Mouse (Mus musculus): ENCODE data around the gene Luzp1.

Luzp1 gene

DNA sequence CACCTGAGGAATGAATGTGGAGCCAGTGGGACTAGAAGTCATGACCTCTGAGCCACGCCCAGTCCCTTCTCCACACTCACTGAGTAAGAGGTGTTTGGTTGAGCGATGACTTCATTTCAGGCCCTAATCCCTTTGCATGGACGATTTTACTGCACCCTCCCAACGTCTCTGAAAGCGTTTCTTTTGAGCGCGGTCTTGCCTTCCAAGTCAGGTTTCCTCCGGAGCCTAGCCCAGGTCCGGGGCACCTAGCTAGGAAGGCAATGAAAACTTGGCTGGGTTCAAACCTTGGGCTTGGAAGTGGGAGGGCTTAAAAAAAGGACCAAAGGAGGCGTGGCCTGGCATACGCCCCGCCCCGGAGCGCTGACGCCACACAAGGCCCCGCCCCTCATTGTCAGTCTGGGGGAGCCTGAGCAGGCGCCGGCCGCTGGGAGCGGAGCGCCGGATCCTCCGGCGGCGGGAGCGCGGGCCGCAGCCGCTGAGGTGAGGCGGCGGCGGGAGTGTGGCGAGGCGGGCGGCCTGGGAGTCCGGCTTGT lies at the start of gene Luzp1:
Gene Luzp1 (plus strand): TSS at position 391 of the 533 bp plus-strand sequence.
- DNase-seq (ENCODE audit: low read depth) = peak; percentile 91

DNA sequence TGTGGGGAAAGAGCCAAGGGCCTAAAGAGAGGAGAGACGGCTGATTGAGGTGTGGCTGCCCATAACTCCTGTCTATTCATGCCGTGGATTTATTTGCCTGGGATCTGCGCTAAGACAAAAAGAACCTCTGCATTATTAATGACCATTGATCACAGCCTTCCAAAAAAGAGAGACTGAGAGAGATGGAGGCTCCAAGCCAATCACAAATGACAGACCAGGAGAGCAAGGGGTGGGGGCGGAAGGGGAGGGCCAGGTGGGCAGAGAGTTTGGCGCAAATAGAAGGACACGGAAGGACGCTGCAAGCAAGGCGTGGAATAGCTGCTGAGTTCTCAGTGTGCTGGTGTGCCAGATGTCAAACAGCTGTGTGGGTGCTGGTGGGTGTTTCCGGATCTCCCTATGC lies 46.3 kb upstream of the Luzp1 start, which contains the start of gene Htr1d:
Gene Htr1d (plus strand): TSS at position 301 of the 400 bp plus-strand sequence.
- DNase-seq (ENCODE audit: low read depth) = no peak

DNA sequence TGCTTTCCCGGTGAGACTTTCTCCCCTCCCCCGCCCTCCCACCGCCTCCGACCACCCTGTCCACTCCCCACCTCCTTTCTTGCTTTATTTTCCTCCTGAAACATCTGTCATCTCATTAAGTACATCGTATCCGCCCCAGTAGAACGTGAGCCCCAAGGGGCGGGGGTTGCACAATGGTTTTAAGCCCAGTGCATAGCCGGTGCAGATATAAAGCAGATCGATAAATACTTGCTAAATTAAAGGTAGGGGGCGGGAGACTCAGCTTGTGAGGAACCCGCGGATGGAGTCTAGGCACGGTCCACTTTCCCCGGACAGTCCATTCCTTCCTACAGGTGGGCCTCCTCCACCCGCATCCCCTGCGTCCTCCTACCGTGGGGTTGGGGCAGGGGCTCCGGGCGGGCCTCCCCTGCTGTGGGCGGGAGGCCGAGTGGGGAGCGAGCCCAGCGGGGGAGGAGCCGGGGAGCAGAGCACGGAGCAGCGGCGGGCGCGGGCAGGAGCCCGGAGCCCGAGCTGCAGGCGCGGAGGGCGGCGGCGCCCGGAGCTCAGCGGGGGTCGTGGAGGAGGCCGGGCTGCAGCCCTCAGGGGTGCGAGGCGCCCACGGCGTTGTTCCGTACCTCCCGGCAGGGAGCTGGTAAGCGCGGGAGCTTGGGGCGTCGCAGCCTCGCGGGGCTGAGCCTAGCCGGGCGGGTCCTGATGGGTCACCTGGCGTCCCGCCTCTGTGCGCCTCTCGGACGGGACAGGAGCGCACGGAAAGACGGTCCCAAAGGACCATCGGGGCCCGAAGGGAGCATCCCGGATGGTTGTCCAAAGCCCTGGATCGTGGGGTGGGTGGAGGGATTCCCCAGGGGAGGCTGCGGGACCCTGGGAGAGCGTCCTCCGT lies 45.2 kb upstream of the Luzp1 start:
- peak; percentile 6 for DNase-seq (ENCODE audit: low read depth)

DNA sequence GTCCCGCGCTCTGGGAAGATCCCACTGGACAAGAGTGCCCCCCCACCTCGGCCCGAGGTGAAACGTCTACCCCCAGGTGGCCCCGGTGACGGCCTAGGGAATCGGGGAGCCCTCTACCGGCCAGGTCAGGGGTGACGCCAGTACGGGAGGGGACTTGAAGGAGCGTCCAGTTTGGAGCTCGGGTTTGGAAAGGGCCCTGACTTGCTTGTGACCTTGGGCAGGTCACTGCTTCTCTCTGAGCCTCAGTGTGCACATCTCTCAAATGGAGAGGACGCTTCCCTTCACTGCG lies 44.6 kb upstream of the Luzp1 start:
- peak; percentile 16 for DNase-seq (ENCODE audit: low read depth)

DNA sequence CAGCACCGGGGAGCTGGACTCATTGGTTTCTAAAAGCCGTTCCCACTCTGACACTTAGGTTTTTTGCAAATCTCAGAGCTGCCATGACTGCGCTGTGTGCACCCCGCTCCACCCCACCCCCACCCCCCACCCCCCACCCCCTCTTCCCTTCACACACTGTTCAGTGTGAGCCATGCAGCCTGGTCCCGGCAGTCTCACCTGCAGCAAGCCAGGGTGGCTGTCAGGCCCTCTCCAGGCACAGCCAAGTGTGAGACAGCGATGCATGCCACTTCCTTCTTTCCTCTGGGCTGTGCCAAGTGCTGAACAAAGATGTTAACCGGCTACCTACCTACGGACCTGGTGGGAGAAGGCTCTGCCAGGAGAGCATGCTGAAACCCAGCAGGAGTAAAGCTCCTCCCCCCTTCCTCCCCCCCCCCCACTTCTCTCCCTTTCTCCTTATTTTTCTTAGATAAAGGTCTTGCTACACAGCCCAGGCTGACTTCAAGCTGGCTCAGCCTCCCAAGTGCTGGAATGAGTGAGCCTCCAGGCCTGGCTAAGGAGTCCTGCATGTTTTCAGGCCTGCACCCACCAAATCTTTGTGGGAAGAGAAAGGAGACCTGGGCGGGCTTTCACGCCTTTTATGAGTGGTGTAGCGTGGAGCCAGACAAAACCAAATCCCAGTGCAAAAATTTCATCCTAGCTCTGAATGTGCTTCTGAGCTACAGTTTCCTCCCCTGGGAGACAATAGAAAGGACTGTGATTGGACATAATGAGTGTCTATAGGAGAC lies 38.8 kb upstream of the Luzp1 start:
- DNase-seq (ENCODE audit: low read depth) = no peak

DNA sequence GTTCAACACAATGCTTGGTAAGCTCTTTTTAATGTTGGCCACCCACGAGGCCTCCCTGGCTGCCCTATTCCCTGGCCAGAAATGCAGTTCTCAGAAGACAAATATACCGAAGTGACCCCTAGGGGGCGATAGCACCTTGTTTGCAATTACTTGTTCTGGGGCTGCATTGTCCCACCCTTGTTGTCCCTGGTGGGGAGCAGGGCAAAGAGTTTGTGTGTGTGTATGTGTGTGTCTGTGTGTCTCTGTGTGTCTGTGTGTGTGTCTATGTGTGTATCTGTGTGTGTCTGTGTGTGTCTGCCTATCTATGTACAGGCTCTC lies 38.2 kb upstream of the Luzp1 start:
- DNase-seq (ENCODE audit: low read depth) = peak; percentile 60

DNA sequence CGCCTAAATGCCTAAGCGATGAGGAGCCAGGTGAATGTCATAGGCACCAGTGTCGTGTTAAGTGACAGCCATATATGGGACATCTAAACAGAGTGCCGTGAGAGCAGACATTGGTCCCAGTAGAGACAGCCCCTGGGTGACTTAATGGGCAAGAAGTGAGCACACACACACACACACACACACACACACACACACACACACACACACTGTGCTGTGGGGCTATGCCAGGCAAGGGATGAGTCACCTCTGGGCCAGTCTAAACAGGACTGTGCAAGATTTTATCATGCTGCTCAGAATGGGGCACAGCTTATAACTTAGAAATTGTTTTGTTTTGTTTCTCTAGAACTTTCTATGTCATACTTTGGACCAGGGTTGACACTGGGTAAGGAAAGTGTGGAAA lies 35.5 kb upstream of the Luzp1 start:
- no peak for DNase-seq (ENCODE audit: low read depth)

DNA sequence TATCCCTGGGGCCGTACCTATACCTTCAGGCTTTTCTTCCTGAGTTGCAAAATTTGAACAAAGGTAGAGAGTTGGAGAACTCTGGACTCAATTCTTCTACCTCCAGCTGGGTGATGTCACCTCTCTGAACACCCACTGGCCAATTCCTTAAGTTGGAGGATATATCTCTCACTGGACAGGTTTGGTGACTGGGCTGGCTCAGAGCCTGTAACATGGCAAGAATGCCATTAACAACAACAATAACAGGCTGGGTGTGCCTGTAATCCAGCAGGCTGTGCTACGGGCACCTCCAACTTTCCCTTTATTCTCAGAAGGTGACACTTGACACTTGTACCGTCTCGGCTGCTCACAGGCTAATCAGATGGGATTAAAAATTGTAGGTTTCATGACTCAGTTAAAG lies 30.5 kb upstream of the Luzp1 start:
- no peak for DNase-seq (ENCODE audit: low read depth)

DNA sequence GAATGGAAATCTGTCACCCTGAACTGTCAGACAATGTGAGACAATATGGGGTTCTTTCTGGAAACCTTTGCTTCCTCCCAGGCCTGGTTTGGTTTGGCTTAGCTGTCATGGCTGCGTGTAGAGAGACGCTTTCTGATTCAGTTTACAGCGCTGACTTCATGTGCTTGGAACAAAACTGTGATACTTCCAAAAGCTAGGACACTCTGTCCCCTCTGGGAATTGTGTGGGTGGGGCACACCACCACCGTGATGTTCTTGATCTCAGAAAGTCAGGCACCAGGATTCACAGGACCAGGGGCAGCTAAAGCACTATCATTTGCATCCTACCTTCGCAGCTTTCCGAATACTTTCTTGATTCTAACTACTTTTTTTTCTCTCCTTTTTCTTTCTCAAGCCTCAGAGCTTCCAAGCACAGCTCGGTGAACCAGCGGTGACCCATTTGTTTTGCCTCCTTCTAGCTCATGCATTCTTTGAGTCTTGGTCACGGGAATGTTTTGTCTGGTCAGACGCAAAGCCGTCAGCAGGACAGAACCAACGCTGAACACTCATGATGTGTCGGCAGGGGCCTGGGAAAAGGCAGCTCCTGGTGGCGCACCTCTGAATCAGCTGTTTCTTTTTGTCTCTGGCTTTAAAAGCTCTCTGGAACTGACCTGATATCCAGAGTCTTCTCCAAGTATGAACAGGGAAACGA lies 28.1 kb upstream of the Luzp1 start:
- no peak for DNase-seq (ENCODE audit: low read depth)

DNA sequence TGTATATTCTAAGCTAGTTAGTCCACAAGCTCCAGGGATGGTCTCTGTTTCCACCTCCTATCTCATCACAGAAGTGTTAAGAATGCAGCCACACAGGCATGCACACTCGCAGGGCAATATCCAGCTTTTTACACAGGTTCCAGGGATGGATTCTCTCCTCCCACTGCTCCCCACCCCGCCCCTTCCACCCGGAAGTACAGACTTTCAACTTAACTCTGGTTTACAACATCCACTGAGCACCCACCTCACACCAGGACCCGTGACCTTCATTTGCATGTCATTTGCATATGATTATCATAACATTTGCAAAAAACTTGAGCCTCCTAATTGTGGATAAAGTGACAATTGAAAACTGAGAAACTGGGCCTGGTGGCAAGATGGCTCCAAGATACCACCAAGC lies 25.0 kb upstream of the Luzp1 start:
- DNase-seq (ENCODE audit: low read depth) = no peak

DNA sequence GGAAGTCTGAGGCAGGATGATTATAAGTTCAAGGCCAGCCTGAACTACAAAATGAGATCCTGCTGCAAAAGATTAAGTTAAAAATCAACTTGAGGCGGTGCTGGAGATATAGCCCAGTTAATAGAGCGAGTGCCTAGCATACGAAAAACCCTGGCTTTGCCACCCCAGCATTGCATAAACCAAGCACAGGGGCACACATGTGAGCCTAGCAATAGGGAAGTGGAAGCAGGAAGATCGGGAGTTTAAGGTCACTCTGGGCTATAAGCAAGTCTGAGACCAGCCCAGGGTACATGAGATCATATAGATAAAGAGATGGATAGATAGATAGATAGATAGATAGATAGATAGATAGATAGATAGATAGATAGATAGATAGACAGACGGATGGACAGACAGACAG lies 19.8 kb upstream of the Luzp1 start:
- no peak for DNase-seq (ENCODE audit: low read depth)

DNA sequence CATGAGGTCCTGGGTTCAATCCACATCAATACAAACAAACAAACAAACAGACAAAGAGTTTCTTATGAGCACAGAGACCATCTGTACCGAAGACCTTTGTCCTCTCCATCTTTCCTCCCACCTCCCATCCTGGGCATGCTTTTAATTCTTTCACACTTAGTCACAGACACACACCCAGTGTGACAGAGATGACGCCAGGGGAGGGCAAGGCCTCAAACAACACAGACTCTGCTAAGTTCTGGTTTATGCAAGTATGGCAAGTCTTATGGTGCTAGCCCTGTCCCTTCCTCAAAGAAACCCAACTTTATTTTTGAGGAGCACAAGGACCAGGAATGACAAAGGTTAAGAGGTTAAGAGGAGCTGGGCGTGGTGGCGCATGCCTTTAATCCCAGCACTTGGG lies 19.3 kb upstream of the Luzp1 start:
- no peak for DNase-seq (ENCODE audit: low read depth)

DNA sequence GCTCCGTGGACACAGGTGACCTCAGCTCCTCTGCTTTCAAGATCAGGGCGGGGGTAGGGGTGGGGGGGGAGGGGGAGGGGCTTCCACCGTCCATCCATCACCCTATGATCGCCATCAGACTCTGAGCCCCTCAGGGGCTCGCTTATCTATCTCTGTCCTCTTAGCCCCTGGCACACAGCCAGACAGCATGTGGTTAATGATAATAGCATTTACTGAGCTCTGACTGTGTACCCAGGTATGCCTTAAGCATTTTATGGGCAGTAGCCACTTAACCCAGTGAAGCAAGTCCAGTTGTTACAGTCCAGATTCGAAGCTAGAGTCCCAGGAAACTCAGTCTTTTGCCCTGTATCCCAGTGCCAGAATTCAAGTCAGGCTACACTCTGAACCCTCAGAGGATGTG lies 18.0 kb upstream of the Luzp1 start:
- DNase-seq (ENCODE audit: low read depth) = no peak

DNA sequence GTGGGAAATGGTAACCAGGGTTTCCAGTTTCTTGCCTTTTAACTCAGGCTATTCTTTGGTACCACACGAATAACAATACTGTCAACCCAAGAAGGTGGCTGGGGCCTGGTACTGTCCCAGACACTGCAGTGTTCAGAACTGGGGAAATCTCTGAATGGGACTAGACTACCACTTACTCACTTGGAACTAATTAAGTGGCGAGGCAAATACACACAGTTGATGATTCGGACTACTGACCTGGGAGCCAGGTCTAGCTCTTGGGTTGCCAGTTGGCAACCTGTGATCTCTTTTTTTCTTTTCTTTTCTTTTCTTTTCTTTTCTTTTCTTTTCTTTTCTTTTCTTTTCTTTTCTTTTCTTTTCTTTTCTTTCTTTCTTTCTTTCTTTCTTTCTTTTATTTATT lies 17.3 kb upstream of the Luzp1 start:
- DNase-seq (ENCODE audit: low read depth) = no peak

DNA sequence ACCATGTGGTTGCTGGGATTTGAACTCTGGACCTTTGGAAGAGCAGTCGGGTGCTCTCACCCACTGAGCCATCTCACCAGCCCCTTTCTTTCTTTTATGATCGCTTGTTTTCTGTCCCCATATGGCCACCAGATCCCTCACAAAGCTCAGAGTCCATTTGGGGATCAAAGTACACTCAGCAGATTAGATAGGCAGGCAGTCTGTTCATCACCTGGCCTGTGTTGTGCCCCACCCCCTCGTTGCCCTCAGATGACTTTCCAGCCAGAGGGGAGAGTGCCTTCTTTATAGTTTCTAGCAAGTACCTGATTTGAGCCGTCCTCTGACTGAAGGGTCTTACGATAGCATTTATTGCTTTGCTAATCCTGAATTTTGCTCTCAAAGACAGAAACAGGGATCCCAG lies 16.8 kb upstream of the Luzp1 start:
- no peak for DNase-seq (ENCODE audit: low read depth)

DNA sequence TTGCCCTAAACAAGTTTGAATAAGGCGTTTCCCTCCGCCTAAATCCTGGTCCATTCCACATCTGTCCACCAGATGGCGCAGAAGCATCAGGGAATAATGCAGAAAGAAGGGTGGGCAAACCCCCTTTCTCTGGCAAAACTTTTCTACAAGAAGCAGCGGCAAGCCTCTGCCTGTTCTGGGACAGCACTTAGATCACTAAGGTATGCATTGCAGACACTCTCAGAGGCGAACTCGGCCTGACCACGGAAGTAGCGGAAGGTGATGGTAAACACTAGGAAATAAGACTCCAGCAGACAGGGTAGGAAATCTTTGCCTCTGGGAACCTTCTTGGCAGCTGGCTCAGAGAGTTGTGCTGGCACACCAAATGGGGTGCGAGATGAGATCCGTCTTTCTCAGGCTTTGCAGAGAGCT lies 14.7 kb upstream of the Luzp1 start:
- DNase-seq (ENCODE audit: low read depth) = peak; percentile 79

DNA sequence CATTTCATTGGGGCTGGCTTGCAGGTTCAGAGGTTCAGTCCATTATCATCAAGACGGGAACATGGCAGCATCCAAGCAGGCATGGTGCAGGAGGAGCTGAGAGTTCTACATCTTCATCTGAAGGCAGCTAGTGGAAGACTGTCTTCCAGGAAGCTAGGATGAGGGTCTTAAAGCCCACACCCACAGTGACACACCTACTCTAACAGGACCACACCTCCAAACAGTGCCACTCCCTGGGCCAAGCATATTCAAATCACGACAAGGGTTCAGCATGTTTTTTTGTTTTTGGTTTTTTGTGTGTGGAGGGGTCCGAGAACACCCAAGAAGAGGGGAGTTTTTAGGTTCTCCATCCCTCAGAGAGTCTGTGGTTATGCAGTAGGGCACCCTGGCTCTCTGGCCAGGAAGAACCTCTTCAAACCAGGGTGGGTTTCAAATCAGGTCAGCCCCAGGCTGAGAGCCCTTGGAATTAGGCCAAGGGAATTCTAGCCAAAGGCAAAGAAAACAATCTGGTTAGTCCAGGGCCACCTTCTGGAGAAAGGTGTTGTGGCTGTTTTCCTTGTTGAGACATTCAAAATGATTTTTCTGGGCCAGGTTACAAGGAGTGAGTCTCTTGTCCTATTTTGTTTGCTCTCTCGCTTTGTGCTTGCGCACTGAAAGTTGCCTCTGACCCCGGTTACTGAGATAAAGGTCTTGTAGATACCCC lies 12.9 kb upstream of the Luzp1 start:
- DNase-seq (ENCODE audit: low read depth) = no peak

DNA sequence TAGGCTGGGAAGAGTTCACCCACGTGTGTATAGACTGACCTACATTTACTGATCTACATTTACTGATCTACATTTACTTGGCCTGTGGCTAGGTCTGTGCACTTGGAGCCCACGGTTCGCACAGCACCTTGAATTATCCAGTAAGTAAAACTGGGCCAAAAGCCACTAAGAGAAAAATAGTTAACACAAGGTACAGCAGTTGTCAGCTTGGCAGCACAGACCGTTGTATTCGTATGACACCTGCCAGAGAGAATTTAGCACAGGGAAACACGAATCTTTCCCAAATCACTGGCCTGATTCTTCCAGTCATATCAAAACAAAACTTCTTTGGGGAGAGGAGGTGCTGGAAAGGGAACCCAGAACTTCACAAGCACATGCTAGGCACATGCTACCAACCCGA lies 11.3 kb upstream of the Luzp1 start:
- no peak for DNase-seq (ENCODE audit: low read depth)

DNA sequence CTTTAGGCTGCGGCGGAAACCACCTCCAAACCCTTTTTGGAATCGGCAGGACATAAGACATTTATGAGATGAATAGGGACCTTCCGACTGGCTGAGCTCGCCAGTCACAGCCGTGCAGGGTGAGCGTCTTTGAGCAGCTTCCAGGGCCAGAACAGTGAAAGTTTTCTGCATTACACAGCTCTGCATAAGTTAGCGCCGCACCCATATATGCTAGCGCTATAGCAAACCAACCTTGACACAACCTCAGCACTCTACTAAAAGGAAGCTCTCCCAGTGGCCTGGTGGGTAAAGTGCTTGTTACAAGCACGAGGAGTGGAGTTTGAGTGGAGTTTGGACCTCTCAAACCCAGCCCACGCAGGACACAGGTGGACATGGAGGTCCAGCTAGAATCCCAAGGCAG lies 10.4 kb upstream of the Luzp1 start:
- DNase-seq (ENCODE audit: low read depth) = no peak

DNA sequence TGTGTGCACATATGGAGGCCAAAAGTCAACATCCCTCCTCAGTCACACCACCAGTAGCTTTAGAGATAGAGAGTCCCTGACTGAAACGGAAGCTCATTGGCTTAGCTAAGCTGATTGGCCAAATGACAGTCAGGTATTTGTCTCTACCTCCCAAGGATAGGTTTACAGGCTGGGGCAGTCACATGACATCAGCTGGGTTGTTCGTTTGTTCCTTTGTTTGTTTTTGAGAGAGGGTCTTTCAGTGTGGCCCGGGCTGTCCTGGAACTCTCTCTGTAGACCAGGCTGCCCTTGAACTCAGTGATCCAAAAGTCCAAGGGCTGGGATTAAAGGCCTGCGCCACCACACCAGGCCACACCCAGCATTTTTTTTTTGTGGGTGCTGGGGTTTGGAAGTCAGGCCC lies 8.4 kb upstream of the Luzp1 start:
- DNase-seq (ENCODE audit: low read depth) = no peak

DNA sequence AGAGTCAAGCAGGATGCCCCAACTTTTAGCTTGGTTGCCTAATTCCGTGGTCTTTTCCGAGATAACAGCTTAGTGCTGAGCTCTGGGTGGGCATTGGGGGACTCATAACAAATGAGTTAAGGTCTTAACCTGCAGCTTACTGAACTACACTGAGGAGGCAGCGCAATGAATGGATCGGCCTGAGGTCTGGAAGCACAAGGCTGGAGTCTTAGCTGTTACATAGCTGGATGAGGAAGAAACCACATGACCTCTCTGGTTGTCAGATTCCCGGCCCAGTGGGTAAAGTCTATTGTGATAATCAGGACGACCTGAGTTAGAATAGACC lies 7.8 kb upstream of the Luzp1 start:
- no peak for DNase-seq (ENCODE audit: low read depth)

DNA sequence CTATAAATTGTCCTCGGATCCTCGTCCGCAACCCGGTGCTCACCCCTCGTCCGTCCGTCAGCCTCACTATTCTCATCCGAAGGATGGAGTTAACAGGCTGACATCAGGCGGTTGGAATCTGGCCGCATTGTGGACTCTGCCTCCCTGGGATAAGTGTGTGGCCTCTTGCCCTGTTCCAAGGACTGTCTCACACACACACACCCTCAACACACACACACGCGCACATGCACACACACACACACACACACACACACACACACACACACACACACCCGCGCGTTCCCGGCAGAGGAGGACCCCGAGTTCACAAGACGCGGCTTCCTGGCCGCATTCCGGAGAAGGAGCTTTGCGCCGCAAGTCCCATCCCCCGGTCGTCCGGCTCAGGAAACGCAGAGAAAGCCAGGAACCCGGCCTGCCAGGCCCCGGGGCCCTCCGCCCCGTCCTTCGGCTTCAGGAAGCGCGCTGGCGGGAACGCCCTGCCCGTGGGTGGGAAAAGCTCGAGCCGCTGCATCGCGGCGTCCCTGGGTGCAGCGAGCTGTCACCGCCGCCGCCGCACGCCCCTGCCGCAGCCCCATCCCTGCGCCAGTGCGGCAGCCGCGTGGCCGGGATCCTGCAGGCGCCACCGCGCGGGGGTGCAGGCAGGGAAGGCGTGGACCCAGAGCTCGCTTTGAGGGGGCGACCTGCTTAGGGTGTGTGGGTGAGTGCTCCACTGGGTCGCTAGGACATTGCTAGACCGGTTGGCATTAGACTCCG lies 7.3 kb upstream of the Luzp1 start, which contains the start of gene 6030445D17Rik:
Gene 6030445D17Rik (plus strand): TSS at position 165 of the 753 bp plus-strand sequence.
- DNase-seq (ENCODE audit: low read depth) = peak; percentile 67
